Mouse (Mus musculus): ENCODE measurements around the gene Gm14327.
"Not testable (repeated sequence)": the region's sequence is repeated elsewhere in the genome, so short reads cannot be mapped to it uniquely, and the experiment has no call there.

Gene Gm14327

DNA sequence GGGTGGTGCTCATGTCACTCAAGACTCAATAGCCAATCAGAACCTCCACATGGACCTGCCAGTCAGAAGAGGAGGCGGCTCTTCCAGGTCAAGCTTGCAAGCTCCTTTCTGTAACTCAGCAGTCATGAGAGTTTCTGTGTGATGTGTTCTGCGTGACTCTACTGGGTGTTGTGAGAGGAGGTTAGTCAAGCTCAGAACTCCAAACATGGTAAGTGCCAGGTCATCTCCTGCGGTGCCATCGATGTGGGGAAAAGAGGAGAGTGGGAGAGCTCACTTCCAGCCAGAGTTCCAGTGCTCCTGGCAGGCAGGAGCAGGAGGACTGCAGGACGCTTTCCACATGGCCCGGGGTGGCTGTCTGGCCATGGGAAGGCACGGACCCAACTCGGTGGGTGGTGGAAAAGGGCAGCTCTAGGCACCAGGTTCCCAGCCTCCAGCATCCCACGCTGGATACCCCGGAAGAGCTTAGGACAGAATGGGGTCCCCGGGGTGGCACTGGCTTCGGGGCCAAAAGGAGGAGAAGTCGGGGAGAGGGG, at the start of gene Gm14327:
TSS of gene Gm14327 (plus strand) at position 51 of the 533 bp plus-strand sequence.
- DNase-seq (ENCODE audit: low spot score) = not testable (repeated sequence)

DNA sequence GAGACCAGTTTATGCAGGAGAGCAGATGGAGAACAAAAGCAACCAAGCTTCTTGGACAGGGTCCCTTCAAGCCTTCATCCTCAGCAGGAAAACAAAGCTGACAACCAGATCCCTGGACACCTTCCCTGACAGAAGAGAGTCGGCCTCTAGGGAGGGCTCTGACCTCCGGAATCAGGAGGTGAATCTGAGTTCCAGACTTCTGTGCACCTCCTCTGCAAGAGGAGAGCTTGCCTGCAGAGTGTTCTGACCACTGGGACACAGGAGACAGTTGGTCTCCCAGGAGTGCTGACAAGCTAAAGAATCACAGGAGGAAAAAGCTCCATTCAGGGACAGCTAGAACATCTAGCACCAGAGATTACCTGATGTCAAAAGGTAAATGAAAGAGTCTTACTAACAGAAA, 34.6 kb upstream of the Gm14327 start:
- DNase-seq (ENCODE audit: low spot score) = not testable (repeated sequence)

DNA sequence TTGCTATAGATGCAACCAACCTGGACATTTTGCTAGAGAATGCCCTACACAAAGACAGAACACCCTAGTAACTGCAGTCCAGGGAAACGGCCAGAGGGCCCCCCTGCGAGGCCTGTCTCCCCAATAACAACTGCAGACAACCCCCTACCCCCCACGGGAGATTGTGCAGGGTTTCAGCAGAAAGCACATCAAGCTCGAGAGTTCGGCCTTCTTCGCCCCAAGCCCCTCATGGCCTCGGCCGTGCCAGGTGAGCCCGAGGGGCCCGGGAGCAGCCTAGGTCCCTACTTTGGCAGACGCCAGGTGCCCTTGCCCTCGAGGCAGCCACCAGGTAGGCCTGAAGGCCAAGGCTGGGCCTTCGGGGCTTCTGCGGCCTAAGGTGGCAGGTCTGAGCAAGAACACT, 9.2 kb upstream of the Gm14327 start:
- DNase-seq (ENCODE audit: low spot score) = not testable (repeated sequence)

DNA sequence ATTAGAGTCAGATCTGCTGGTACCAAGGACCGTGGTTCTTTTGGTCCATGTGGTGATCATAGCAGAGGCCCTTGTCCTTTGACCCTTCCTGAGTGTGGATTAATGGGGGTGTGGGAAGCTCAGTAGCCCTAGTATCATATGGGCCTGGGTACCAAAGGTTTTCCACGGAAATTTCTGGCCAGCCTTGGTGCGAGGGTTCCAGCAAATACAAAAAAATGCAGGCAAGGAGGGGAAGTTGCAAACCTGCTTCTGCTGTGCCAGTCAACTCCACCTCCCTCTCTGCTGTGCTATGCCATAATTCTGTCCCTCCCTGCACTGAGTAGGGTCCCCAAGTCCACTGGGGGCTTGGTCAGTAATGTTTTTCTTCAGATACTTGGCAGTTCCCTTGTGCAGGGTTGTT, 1.3 kb downstream of the Gm14327 start:
- DNase-seq (ENCODE audit: low spot score) = not testable (repeated sequence)

DNA sequence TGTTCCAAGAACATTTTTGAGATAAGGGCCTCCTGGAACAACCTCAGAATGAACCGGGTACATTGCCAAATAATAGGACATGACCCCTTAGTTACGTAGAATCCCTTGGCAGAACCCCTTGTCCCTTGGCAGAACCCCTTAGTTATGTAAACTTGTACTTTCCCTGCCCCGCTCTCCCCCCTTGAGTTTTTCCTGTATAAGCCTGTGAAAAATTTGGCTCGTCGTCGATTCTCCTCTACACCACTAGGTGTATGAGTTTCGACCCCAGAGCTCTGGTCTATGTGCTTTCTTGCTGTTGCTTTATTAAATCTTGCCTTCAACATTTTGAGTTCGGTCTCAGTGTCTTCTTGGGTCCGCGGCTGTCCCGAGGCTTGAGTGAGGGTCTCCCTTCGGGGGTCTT, 6.4 kb downstream of the Gm14327 start:
- DNase-seq (ENCODE audit: low spot score) = not testable (repeated sequence)

DNA sequence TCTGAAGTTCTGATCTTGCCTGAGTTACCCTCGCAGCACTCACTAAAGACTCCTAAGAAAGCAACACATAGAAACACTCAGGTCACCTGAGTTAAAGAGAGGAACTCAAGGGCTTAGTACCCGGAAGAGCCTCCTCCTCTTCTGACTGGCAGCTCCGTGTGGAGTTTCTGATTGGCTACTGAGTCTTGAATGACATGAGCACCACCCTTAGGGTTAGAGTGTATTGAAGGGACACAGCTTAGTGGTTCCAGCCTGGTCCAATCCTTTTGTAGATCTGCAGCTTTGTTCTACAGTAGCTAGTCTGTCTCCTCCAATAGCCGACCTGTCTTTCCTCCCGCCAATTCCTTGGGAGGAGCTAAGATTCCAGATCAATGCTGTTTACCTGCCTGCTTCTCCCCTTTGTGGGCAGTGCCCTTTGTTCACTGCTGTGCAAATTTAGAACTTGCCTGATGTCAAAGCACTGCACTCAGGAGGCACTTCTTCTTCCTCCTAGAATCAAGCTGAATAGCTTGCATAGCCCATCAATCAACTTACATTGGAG, 28.7 kb downstream of the Gm14327 start, which contains the start of gene Zfp972:
TSS of gene Zfp972 (minus strand) at position 51 of the 541 bp plus-strand sequence.
- not testable (repeated sequence) for DNase-seq (ENCODE audit: low spot score)

All from ovary, adult 18-20 months (tissue).